9 mouse cellular contexts compared by ENCODE assay signal in the genomic region with DNA sequence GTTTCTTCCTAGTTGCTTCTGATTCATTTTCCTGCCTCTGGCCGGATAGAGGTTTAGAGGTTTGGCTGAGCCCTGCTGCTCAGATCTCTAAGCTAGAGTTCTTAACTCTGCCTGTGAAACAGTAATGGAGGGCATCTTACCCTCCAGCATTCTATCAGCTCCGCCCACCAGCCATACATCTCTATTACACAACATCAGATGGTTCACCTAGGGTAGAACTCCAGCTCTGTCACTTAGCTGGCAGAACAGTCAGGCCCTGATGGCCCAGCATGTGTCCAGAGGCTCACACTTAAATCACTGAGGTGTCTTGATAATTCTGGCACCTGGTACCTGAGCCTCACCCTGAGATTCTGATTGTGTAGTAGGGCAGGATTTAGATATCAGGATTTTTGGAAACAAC. TPM values are rescaled to one million over a fixed set of nuclear protein-coding genes. Genes with fewer than 3 reads are reported as not detected.
DNase-seq lines count a peak whose midpoint lies in the region; ATAC-seq lines count a peak whose summit lies in the region.
"Had no signal": no experiment of that assay in that cellular context is flagged by ENCODE, and none has a peak within 500 bp of the region (broad histone marks: within the 10 kb centered on the region; RNA-seq: fewer than 3 reads in every experiment).

No protein-coding gene starts in this region.

- ATAC-seq in heart, embryonic 16.5 days (replicated peaks; ENCODE audit: extremely low read depth, insufficient read depth, low FRiP score): no peak
- 0 out of 2 replicates have a peak, but pooled peaks have one; percentile 11 for ATAC-seq in embryonic facial prominence, embryonic 15.5 days (ENCODE audit: insufficient number of reproducible peaks, low FRiP score, low TSS enrichment, low read depth)
- no peak for ATAC-seq in limb, embryonic 12.5 days (ENCODE audit: insufficient number of reproducible peaks, insufficient read depth, low FRiP score, low TSS enrichment, low read depth)
- no peak for ATAC-seq in erythroid progenitor cell, adult 5-6 weeks (replicated peaks; ENCODE audit: low FRiP score, poor library complexity, severe bottlenecking)

- H3K4me1 ChIP-seq in heart, embryonic 16.5 days (ENCODE audit: control insufficient read depth, insufficient read depth, low read length): peaks cover 40% of the 10 kb centered on the region
- peaks cover 43% of the 10 kb centered on the region for H3K4me1 ChIP-seq in embryonic facial prominence, embryonic 15.5 days
- peaks cover 50% of the 10 kb centered on the region for H3K4me1 ChIP-seq in limb, embryonic 12.5 days (replicated peaks)

- intact Hi-C loops in heart, postnatal 25 days (cut with DNase I): no loop called here

- no peak for DNase-seq in heart, postnatal 25 days (ENCODE audit: low spot score)
- peak; percentile 11 for DNase-seq in ES-CJ7 (ENCODE audit: low read depth, low spot score)
- DNase-seq in ovary, postnatal 36 days (ENCODE audit: low spot score): no peak
- no peak for DNase-seq in right cerebral cortex, adult 18-20 months

- H3K27ac ChIP-seq in heart, embryonic 16.5 days (ENCODE audit: low read length): peak overlapping the region; percentile 59
- peak overlapping the region; percentile 89 for H3K27ac ChIP-seq in embryonic facial prominence, embryonic 15.5 days (replicated peaks)
- peak overlapping the region; percentile 81 for H3K27ac ChIP-seq in limb, embryonic 12.5 days

- H3K9me3 ChIP-seq in heart, embryonic 16.5 days (replicated peaks; ENCODE audit: control insufficient read depth, low read length): no peaks in the 10 kb centered on the region
- H3K9me3 ChIP-seq in embryonic facial prominence, embryonic 15.5 days (replicated peaks): no peaks in the 10 kb centered on the region
- no peaks in the 10 kb centered on the region for H3K9me3 ChIP-seq in limb, embryonic 12.5 days

- 81% methylated on average over 2 of the region's 2 CpGs for WGBS in heart, embryonic 16.5 days
- 50% methylated on average over 2 of the region's 2 CpGs for WGBS in embryonic facial prominence, embryonic 15.5 days
- 54% methylated on average over 2 of the region's 2 CpGs for WGBS in limb, embryonic 12.5 days

- H3K4me3 ChIP-seq in heart, embryonic 16.5 days (ENCODE audit: low read length): no peak overlapping the region
- no peak overlapping the region for H3K4me3 ChIP-seq in embryonic facial prominence, embryonic 15.5 days (replicated peaks)
- H3K4me3 ChIP-seq in limb, embryonic 12.5 days (replicated peaks): no peak overlapping the region

- no peak overlapping the region for H3K4me2 ChIP-seq in heart, embryonic 16.5 days (ENCODE audit: low read depth, low read length)
- no peak overlapping the region for H3K4me2 ChIP-seq in embryonic facial prominence, embryonic 15.5 days (replicated peaks)
- no peak overlapping the region for H3K4me2 ChIP-seq in limb, embryonic 12.5 days

- no peak overlapping the region for H3K9ac ChIP-seq in heart, embryonic 16.5 days (ENCODE audit: low read length)
- H3K9ac ChIP-seq in embryonic facial prominence, embryonic 15.5 days: no peak overlapping the region
- H3K9ac ChIP-seq in limb, embryonic 12.5 days (replicated peaks): no peak overlapping the region

- peaks cover 2% of the 10 kb centered on the region; the same call in 1 of the 2 replicates for H3K36me3 ChIP-seq in heart, embryonic 16.5 days (ENCODE audit: control insufficient read depth, insufficient read depth)
- peaks cover 18% of the 10 kb centered on the region; the same call in 1 of the 2 replicates for H3K36me3 ChIP-seq in embryonic facial prominence, embryonic 15.5 days
- peaks cover 18% of the 10 kb centered on the region; the same call in 1 of the 2 replicates for H3K36me3 ChIP-seq in limb, embryonic 12.5 days

- no peaks in the 10 kb centered on the region for H3K27me3 ChIP-seq in heart, embryonic 16.5 days (ENCODE audit: control insufficient read depth, insufficient read depth, low read length)
- H3K27me3 ChIP-seq in embryonic facial prominence, embryonic 15.5 days: no peaks in the 10 kb centered on the region
- no peaks in the 10 kb centered on the region for H3K27me3 ChIP-seq in limb, embryonic 12.5 days
- H3K27me3 ChIP-seq: Patski had no signal

RNA-seq across cellular contexts. Expression of gene Csf1, which starts 20.3 kb away (rescaled TPM):
- 8.8 and 10.2 TPM in 2 replicates for polyA plus RNA-seq in heart, embryonic 16.5 days (2015; fragmentation: Nextera tagmentation; extraction: Ambion mirVana)
- 10 to 100 TPM; 46.8 to 48.6 TPM for total RNA-seq in heart, postnatal 25 days (2021)
- 18.0 and 18.5 TPM in 2 replicates for polyA plus RNA-seq in embryonic facial prominence, embryonic 15.5 days (2015; fragmentation: Nextera tagmentation; extraction: Ambion mirVana)
- polyA plus RNA-seq in limb, embryonic 12.5 days (2016; fragmentation: Nextera tagmentation; extraction: Ambion mirVana): 6.1 and 7.4 TPM in 2 replicates
- total RNA-seq in erythroid progenitor cell, adult 5-6 weeks (2015; ENCODE audit: low replicate concordance): 6.5 and 9.6 TPM in 2 replicates
- total RNA-seq in erythroid progenitor cell, adult 5-6 weeks (2017; ENCODE audit: low replicate concordance): 1.1 and 1.2 TPM in 2 replicates

RNA-seq across cellular contexts. Expression of gene Ahcyl1, which starts 43.6 kb away (rescaled TPM):
- polyA plus RNA-seq in heart, embryonic 16.5 days (2015; fragmentation: Nextera tagmentation; extraction: Ambion mirVana): 51.9 and 53.2 TPM in 2 replicates
- total RNA-seq in heart, postnatal 25 days (2021): 10 to 100 TPM; 80.0 to 81.1 TPM
- 81.1 and 85.2 TPM in 2 replicates for polyA plus RNA-seq in embryonic facial prominence, embryonic 15.5 days (2015; fragmentation: Nextera tagmentation; extraction: Ambion mirVana)
- 114 and 115 TPM in 2 replicates for polyA plus RNA-seq in limb, embryonic 12.5 days (2016; fragmentation: Nextera tagmentation; extraction: Ambion mirVana)
- total RNA-seq in erythroid progenitor cell, adult 5-6 weeks (2015; ENCODE audit: low replicate concordance): 34.6 and 38.6 TPM in 2 replicates
- 29.4 and 33.7 TPM in 2 replicates for total RNA-seq in erythroid progenitor cell, adult 5-6 weeks (2017; ENCODE audit: low replicate concordance)
